Mouse (Mus musculus) intestine, postnatal 0 days (tissue): ENCODE measurements around the gene Mx1. TPM values are rescaled to one million over a fixed set of nuclear protein-coding genes. Genes with fewer than 3 reads are reported as not detected.

ENCODE experiments used
- ATAC-seq: fragments of 200-750 bp; cut with Nextera tagmentation; 2 replicates; pipeline ENCODE4 v1.8.0; 2017; ENCODE audit warnings: mild to moderate bottlenecking, moderate TSS enrichment, moderate library complexity
- H3K27ac ChIP-seq: fragments of 300-500 bp; sonication (generic); 2 replicates; pipeline ENCODE4 v1.5.1; 2014; ENCODE audit warnings: mild to moderate bottlenecking, low read depth, low read length, moderate library complexity
- H3K27me3 ChIP-seq: fragments of 300-500 bp; sonication (generic); replicated peaks from 2 replicates; pipeline ENCODE4 v1.6.1; 2014; ENCODE audit warnings: low read length, mixed read lengths; ENCODE audit not compliant: control insufficient read depth, insufficient read depth
- H3K36me3 ChIP-seq: fragments of 300-500 bp; sonication (generic); 2 replicates; pipeline ENCODE4 v1.6.1; 2014; ENCODE audit warnings: mild to moderate bottlenecking, moderate library complexity; ENCODE audit not compliant: control insufficient read depth, insufficient read depth
- H3K4me1 ChIP-seq: fragments of 300-500 bp; sonication (generic); replicated peaks from 2 replicates; pipeline ENCODE4 v1.6.1; 2014; ENCODE audit warnings: antibody characterized with exemption, low read length, mixed read lengths; ENCODE audit not compliant: control insufficient read depth, insufficient read depth
- H3K4me2 ChIP-seq: fragments of 300-500 bp; sonication (generic); replicated peaks from 2 replicates; pipeline ENCODE4 v1.6.1; 2014; ENCODE audit warnings: low read depth, mild to moderate bottlenecking, moderate library complexity
- H3K4me3 ChIP-seq: fragments of 300-500 bp; sonication (generic); 2 replicates; pipeline ENCODE4 v1.5.1; 2014; ENCODE audit warnings: low read depth, low read length
- H3K9ac ChIP-seq: fragments of 300-500 bp; sonication (generic); 2 replicates; pipeline ENCODE4 v1.6.1; 2014; ENCODE audit warnings: mild to moderate bottlenecking, low read depth, low read length
- H3K9me3 ChIP-seq: fragments of 300-500 bp; sonication (generic); 2 replicates; pipeline ENCODE4 v1.6.1; 2016; ENCODE audit warnings: mixed run types; ENCODE audit not compliant: control insufficient read depth
- CTCF ChIP-seq: sonication (generic); IDR thresholded peaks from 2 replicates; pipeline ENCODE4 v1.5.1; 2016; ENCODE audit warnings: low read depth, mild to moderate bottlenecking, control low read depth, antibody characterized with exemption, moderate library complexity
- WGBS: fragments of 180-500 bp; shearing (Covaris S2); extraction: QIAGEN DNeasy Blood & Tissue Kit; methylation state at CpG from one replicate; pipeline ENCODE4 v1.1.7; 2014; 5-methylcytosine and 5-hydroxymethylcytosine counted together
- polyA plus RNA-seq: library from polyadenylated mRNA; unstranded; fragments of >200 nt; fragmentation: Nextera tagmentation; extraction: Ambion mirVana; gene quantifications from 2 replicates; pipeline ENCODE4 v1.2.1, GENCODE M21; 2015

Mx1 gene
- polyA plus RNA-seq, 1 experiment from 2014 or later = 0.18 TPM

DNA sequence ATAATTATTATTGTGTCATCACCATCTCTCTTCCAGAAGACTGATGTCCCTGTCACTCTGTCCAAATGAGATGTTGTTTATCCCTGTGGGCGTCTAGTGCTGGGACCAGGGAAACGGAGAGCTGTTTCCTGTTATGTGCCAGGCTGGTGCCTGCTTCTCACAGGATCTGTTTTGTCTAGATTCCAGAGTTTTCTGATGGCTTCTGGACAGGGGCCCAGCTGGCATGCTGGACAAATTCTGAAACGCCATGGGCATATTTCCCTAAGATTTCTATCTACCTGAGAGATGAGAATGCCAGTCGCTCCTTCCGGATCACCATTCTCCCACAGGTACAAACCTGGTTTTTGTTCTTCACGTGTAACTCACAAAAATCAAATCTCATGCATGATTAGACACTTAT lies 41.0 kb downstream of the Mx1 start:
- Histone ChIP-seq H3K36me3 (no peaks in the 10 kb centered on the region), H3K27ac (no peak overlapping the region), H3K27me3 (no peaks in the 10 kb centered on the region), H3K4me1 (no peaks in the 10 kb centered on the region), H3K9me3 (no peaks in the 10 kb centered on the region), H3K4me2 (no peak overlapping the region), H3K9ac (no peak overlapping the region), H3K4me3 (no peak overlapping the region)
- WGBS = 83% methylated on average over 6 of the region's 6 CpGs
- TF ChIP-seq CTCF = no peak
- ATAC-seq = no peak

GRCm38 (mm10) chr16:97418749-97419453 lies 43.8 kb downstream of the Mx1 start:
- H3K9ac ChIP-seq = no peak overlapping the region
- ATAC-seq = no peak
- H3K9me3 ChIP-seq = no peaks in the 10 kb centered on the region
- H3K4me3 ChIP-seq = no peak overlapping the region
- H3K4me1 ChIP-seq = no peaks in the 10 kb centered on the region
- no peaks in the 10 kb centered on the region for H3K27me3 ChIP-seq
- H3K27ac ChIP-seq = no peak overlapping the region
- no peak for TF ChIP-seq CTCF
- no peak overlapping the region for H3K4me2 ChIP-seq
- WGBS = 82% methylated on average over 6 of the region's 6 CpGs
- no peaks in the 10 kb centered on the region for H3K36me3 ChIP-seq

DNA sequence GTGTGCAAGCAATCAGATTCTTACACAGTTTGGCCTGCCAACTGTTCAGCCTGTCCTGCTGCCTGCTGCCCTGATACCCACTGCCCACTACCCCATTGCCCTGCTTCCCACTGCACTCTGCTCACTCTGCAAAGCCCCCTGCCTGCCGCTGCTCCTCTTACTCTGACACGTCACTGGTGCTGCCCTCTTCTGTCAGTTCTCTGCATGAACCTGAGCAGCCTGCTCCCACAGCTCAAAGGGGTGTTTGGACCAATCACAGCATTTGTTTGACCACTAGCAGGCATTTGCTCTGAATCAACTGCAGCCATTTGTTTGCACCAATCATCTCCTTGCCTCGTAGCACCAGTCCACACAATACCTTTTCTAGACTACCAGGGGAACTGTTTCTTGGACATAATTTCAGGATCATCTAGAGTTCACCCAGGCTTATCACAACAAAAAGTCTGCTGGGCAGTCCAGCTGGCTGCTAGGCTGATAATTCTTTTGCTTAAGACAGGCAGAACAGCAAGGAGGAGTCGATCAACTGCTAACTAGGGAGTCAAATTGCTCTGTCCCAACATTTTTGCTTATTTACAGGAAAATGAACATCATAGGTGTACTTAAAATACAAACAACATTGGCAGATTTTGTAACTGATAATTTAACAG lies 44.7 kb downstream of the Mx1 start:
- no peaks in the 10 kb centered on the region for H3K27me3 ChIP-seq
- no peak overlapping the region for H3K4me3 ChIP-seq
- no peak overlapping the region for H3K4me2 ChIP-seq
- 10% methylated on average over 4 of the region's 4 CpGs for WGBS
- no peak overlapping the region for H3K27ac ChIP-seq
- no peaks in the 10 kb centered on the region for H3K4me1 ChIP-seq
- no peak for ATAC-seq
- peak; percentile 79 for TF ChIP-seq CTCF
- H3K9me3 ChIP-seq = no peaks in the 10 kb centered on the region
- no peak overlapping the region for H3K9ac ChIP-seq
- H3K36me3 ChIP-seq = no peaks in the 10 kb centered on the region

DNA sequence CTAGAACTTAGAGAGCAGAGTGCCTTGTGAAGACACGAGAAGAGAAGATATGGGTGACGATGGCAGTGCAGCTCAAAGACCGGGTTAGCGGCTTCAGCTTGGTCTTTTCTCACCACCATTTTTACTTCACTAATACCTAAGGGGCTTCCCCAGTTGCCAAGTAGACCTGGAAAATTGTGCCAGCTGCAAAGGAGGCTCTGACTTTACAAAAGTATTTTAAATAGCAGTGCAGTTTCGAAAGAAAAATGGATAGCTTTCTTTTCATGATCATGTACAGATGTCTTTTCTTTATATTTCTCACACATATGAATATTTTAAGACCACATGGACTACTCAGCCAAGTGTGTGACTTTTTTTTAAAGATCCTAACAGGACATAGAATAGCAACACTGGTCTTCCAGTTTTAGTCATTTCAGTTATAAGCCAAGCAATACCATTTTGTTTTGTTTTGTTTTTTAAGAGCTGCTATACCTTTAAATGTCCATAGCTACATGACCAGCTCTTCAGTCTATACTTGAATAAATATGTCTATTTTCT lies 57.2 kb downstream of the Mx1 start:
- 93% methylated on average over 5 of the region's 5 CpGs for whole genome bisulfite sequencing
- ATAC-seq = no peak
- no peaks in the 10 kb centered on the region for H3K9me3 ChIP-seq
- no peak overlapping the region for H3K9ac ChIP-seq
- H3K4me1 ChIP-seq = no peaks in the 10 kb centered on the region
- H3K36me3 ChIP-seq = no peaks in the 10 kb centered on the region
- no peaks in the 10 kb centered on the region for H3K27me3 ChIP-seq
- no peak for TF ChIP-seq CTCF
- H3K4me3 ChIP-seq = no peak overlapping the region
- no peak overlapping the region for H3K4me2 ChIP-seq
- no peak overlapping the region for H3K27ac ChIP-seq

- Histone ChIP-seq H3K9me3 (no peaks in the 10 kb centered on the region), H3K27ac (no peak overlapping the region), H3K4me2 (no peak overlapping the region), H3K4me1 (no peaks in the 10 kb centered on the region), H3K4me3 (no peak overlapping the region), H3K27me3 (no peaks in the 10 kb centered on the region), H3K36me3 (no peaks in the 10 kb centered on the region), H3K9ac (no peak overlapping the region)
- ATAC-seq = no peak
- TF ChIP-seq CTCF = no peak
- WGBS = 43% methylated on average over 4 of the region's 4 CpGs
Observed at GRCm38 (mm10) chr16:97402213-97402785, 60.4 kb downstream of the Mx1 start.

GRCm38 (mm10) chr16:97401741-97402140 lies 61.0 kb downstream of the Mx1 start:
- no peak for TF ChIP-seq CTCF
- Histone ChIP-seq H3K4me3 (no peak overlapping the region), H3K27ac (no peak overlapping the region), H3K9me3 (no peaks in the 10 kb centered on the region), H3K9ac (no peak overlapping the region), H3K36me3 (no peaks in the 10 kb centered on the region), H3K27me3 (no peaks in the 10 kb centered on the region), H3K4me2 (no peak overlapping the region), H3K4me1 (no peaks in the 10 kb centered on the region)
- peak; percentile 14; the same call in 1 of the 2 replicates for ATAC-seq
